Mouse (Mus musculus): ENCODE data around the gene Sync. TPM values are rescaled to one million over a fixed set of nuclear protein-coding genes. Genes with fewer than 3 reads are reported as not detected.

The Sync gene
- total RNA-seq, 1 experiment from 2014 or later = not detected

DNA sequence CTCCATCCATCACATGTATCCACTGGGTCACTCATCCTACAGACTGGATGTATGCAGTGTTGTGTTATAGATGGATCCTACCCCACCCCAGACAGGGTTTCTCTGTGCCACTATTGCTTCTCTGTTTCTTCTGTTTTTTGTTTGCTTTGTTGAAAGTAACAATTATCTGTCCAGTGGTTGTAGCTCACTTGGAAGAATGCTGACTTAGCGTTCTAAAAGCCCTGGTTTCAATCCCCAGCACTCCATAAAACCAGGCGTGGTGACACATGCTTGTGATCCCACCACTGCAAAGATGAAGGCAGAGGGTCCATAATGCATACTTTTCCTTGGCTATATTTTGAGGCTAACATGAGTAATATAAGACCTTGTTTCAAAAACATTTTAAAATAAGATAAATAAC, 55.3 kb downstream of the Sync start:
- ATAC-seq (replicated peaks; ENCODE audit: insufficient number of reproducible peaks, low FRiP score, low TSS enrichment, poor library complexity, severe bottlenecking) = no peak

DNA sequence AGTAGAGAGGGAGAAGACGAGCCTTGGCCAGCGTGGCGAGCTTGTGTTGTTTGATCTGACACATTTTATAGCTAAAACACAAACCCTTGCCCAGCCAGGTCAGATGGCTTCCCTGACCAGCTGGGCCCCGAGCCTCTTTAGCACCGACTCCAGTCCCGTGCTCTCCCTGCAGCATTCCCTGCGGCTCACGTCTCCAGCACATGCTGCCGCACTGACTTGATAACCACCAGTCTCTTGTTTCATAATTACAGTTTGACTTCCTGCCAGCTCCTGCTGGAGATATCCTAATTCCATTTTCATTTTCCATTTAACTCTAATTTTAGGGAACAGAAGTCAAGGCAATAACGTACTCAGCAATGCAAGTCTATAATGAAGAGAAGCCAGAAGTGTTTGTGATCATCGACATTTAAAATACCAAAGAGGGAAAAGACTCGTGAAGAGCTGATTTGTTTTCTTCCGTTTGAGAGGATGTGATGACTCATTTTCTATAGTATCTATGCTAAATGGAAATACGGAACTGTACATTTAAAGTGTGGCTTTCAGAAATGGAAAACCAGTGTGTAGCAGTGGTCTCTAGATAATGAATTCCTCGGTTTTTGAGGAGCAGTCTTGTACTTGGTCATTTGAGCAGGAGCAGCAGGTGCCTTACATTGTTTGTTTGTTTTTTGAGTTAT, 59.2 kb downstream of the Sync start:
- ATAC-seq (replicated peaks; ENCODE audit: insufficient number of reproducible peaks, low FRiP score, low TSS enrichment, poor library complexity, severe bottlenecking) = no peak

DNA sequence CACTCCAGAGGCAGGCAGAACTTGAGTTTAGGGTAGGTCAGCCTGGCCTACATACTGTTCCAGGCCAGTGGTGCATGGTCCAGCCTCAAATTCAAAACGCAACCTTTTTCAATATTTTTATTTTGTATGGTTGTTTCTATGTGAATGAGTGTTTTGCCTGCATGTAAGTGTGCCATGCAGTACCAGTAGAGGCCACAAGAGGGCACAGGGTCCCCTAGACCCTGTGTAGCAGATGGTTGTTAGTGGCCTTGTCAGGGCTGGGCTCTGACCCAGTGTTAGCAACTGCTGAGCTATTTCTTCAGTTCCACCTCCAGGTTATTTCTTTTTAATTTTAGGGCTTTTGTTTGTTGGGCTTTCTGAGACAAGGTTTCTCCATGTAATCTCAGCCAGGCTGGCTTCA, 63.2 kb downstream of the Sync start:
- ATAC-seq (replicated peaks; ENCODE audit: insufficient number of reproducible peaks, low FRiP score, low TSS enrichment, poor library complexity, severe bottlenecking) = peak; percentile 87

DNA sequence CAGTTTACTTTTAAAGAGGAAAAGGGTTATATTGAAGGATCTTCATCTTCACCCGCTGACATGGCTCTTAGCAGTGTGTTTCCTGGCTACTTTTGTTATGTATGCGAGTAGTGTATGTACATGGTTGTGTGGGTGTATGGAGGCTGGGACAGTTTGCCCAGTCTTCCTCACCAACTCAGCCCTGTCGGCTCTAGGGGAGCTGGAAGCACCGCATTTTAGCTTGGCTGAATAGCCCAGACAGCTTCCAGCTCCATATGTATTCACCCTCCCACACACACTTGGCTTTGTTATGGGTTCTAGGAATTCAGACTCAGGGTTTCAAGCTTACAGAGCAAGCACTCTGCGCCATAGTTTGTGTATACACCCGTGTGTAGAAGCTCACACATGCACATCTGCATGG, 63.7 kb downstream of the Sync start:
- no peak for ATAC-seq (replicated peaks; ENCODE audit: insufficient number of reproducible peaks, low FRiP score, low TSS enrichment, poor library complexity, severe bottlenecking)

DNA sequence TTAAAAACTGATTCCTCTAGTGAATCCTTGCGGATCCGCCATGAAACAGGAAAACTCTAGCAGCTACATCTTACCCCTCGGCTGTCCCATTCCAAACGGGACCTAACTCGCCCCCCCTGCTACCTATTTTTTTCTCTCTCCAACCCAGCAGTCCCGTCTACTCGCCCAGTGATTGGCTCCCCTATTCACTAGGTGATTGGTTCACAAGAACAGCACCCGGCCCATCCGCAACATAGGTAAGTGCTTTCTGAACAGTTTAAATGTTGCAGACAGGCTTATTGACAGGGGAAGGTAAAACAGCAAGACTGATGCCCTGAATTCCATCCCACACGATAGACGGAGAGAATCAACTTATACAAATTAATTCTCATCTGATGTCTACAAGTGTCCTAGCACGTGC, 65.8 kb downstream of the Sync start:
- no peak for ATAC-seq (replicated peaks; ENCODE audit: insufficient number of reproducible peaks, low FRiP score, low TSS enrichment, poor library complexity, severe bottlenecking)

DNA sequence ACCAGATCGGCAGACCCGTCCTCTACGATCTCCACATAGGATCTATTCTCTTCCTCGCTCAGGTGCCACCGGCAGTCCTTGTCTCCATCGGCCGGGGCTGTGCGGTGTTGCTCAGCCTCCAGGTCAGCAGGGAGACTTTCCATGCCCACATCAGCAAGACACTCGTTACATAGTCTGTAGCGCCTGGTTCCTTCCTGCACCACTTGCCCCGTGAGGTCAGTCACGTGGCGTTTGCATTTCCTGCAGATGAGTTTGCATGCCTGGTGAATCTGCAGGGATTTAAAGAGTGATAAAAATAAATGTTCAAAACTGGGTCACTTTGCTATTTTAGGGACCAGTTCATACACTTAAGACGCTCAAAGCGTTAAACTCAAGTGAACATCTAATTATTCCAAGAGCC, 66.8 kb downstream of the Sync start:
- ATAC-seq (replicated peaks; ENCODE audit: insufficient number of reproducible peaks, low FRiP score, low TSS enrichment, poor library complexity, severe bottlenecking) = no peak

DNA sequence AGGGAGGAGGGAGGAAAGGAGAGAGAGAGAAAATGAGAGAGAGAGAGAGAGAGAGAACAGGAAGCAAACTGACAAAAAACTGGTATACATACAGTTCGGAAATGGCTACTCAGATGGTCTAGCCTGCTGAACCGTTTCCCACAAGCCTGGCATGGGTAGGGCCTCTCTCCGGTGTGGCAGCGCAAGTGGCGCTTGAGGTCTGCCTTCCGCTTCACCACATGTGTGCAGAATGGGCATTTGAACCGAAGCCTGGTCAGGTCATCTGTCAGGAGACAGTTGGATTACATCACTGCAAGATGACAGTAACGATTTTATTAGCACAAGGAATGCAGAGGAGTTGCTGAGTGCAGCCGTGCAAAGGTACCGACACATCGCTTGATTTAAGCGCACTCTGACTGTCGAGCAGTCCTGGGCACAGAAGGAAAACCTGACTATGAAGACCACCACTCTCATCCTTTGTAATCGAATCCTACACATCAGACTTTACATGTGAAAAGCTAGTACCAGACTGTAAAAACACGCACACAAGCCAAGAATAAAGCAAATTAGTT, 70.3 kb downstream of the Sync start:
- ATAC-seq (replicated peaks; ENCODE audit: insufficient number of reproducible peaks, low FRiP score, low TSS enrichment, poor library complexity, severe bottlenecking) = no peak

Other genes with a start within 250 kb of the Sync start
- 223 to 304 TPM (median 264 TPM) in 3 replicates for gene Rnf19b, start 229.3 kb upstream of the Sync start, total RNA-seq (2017)
- gene Tmem54, start 182.1 kb upstream of the Sync start, total RNA-seq (2017) = not detected in 3 replicates
- not detected in 3 replicates for gene Hpca, start 165.6 kb upstream of the Sync start, total RNA-seq (2017)
- 0.32 TPM in 1 of 3 replicates, not detected in the others for gene Fndc5, start 150.6 kb upstream of the Sync start, total RNA-seq (2017)
- 24.0 to 32.0 TPM (median 30.6 TPM) in 3 replicates for gene S100pbp, start 97.9 kb upstream of the Sync start, total RNA-seq (2017)
- 30.1 to 41.8 TPM (median 33.8 TPM) in 3 replicates for gene Yars, start 97.9 kb upstream of the Sync start, total RNA-seq (2017)
- gene C77080, start 26.2 kb upstream of the Sync start, total RNA-seq (2017) = 0.32 to 0.57 TPM in 2 of 3 replicates, not detected in the other
- gene Rbbp4, start 47.8 kb downstream of the Sync start, total RNA-seq (2017) = 82.3 to 106 TPM (median 84.6 TPM) in 3 replicates
- gene Zbtb8os, start 48.1 kb downstream of the Sync start, total RNA-seq (2017) = 58.5 to 68.8 TPM (median 66.8 TPM) in 3 replicates
- 1.7 to 7.3 TPM (median 4.5 TPM) in 3 replicates for gene Zbtb8a, start 90.5 kb downstream of the Sync start, total RNA-seq (2017)
- gene Zbtb8b, start 153.2 kb downstream of the Sync start, total RNA-seq (2017) = not detected in 3 replicates
- 52.2 to 66.3 TPM (median 52.5 TPM) in 3 replicates for gene Bsdc1, start 174.0 kb downstream of the Sync start, total RNA-seq (2017)
- gene Tssk3, start 203.4 kb downstream of the Sync start, total RNA-seq (2017) = not detected in 3 replicates
- not detected in 3 replicates for gene Fam229a, start 203.6 kb downstream of the Sync start, total RNA-seq (2017)
- gene Marcksl1, start 226.0 kb downstream of the Sync start, total RNA-seq (2017) = 11.7 to 14.4 TPM (median 14.4 TPM) in 3 replicates